Mouse (Mus musculus) stomach, postnatal 0 days (tissue): ENCODE measurements around the gene Nipal4. TPM values are rescaled to one million over a fixed set of nuclear protein-coding genes. Genes with fewer than 3 reads are reported as not detected.

Experiments
- ATAC-seq: fragments of 200-750 bp; cut with Nextera tagmentation; 2 replicates; pipeline ENCODE4 v1.8.0; 2017; ENCODE audit not compliant: low FRiP score, low TSS enrichment
- DNase-seq: peaks from one replicate; pipeline ENCODE4 v3.0.0-alpha.2; 2016; ENCODE audit warnings: low spot score
- H3K27ac ChIP-seq: fragments of 300-500 bp; sonication (generic); replicated peaks from 2 replicates; pipeline ENCODE4 v1.5.1; 2014; ENCODE audit warnings: mild to moderate bottlenecking, control low read depth
- H3K27me3 ChIP-seq: fragments of 300-500 bp; sonication (generic); 2 replicates; pipeline ENCODE4 v1.6.1; 2014; ENCODE audit warnings: low read length; ENCODE audit not compliant: control insufficient read depth, insufficient read depth
- H3K36me3 ChIP-seq: fragments of 300-500 bp; sonication (generic); 2 replicates; pipeline ENCODE4 v1.6.1; 2014; ENCODE audit warnings: low read length, mixed read lengths; ENCODE audit not compliant: control insufficient read depth, insufficient read depth
- H3K4me1 ChIP-seq: fragments of 300-500 bp; sonication (generic); replicated peaks from 2 replicates; pipeline ENCODE4 v1.6.1; 2014; ENCODE audit warnings: antibody characterized with exemption; ENCODE audit not compliant: control insufficient read depth, insufficient read depth
- H3K4me2 ChIP-seq: fragments of 300-500 bp; sonication (generic); replicated peaks from 2 replicates; pipeline ENCODE4 v1.6.1; 2014; ENCODE audit warnings: low read depth, mild to moderate bottlenecking, control low read depth, moderate library complexity
- H3K4me3 ChIP-seq: fragments of 300-500 bp; sonication (generic); 2 replicates; pipeline ENCODE4 v1.5.1; 2014; ENCODE audit warnings: low read depth, low read length, control low read depth
- H3K9ac ChIP-seq: fragments of 300-500 bp; sonication (generic); 2 replicates; pipeline ENCODE4 v1.6.1; 2014; ENCODE audit warnings: mild to moderate bottlenecking, low read length, control low read depth, mixed read lengths
- H3K9me3 ChIP-seq: fragments of 300-500 bp; sonication (generic); 2 replicates; pipeline ENCODE4 v1.6.1; 2016; ENCODE audit warnings: low read length; ENCODE audit not compliant: control insufficient read depth
- CTCF ChIP-seq: IDR thresholded peaks from 2 replicates; pipeline ENCODE4 v1.5.1; 2016; ENCODE audit warnings: antibody characterized with exemption, low read depth, mild to moderate bottlenecking, moderate library complexity
- EP300 ChIP-seq: optimal IDR thresholded peaks from 2 replicates; pipeline ENCODE3; 2016; ENCODE audit warnings: antibody characterized with exemption
- WGBS: fragments of 180-500 bp; shearing (Covaris S2); extraction: QIAGEN DNeasy Blood & Tissue Kit; methylation state at CpG from one replicate; pipeline ENCODE4 v1.1.7; 2014; 5-methylcytosine and 5-hydroxymethylcytosine counted together
- polyA plus RNA-seq: library from polyadenylated mRNA; unstranded; fragments of >200 nt; fragmentation: Nextera tagmentation; extraction: Ambion mirVana; gene quantifications from 2 replicates; pipeline ENCODE4 v1.2.1, GENCODE M21; 2015

Nipal4 gene
- polyA plus RNA-seq, 1 experiment from 2014 or later, result 30.0 TPM

- no peaks in the 10 kb centered on the region for H3K9me3 ChIP-seq
- WGBS, result 63% methylated on average over 10 of the region's 10 CpGs
- no peaks in the 10 kb centered on the region for H3K4me1 ChIP-seq
- no peak overlapping the region for H3K9ac ChIP-seq
- no peaks in the 10 kb centered on the region for H3K36me3 ChIP-seq
- ATAC-seq (peak; percentile 38; the same call in 1 of the 2 replicates), DNase-seq (no peak)
- peak overlapping the region; percentile 86 for H3K27ac ChIP-seq
- H3K4me2 ChIP-seq, result no peak overlapping the region
- no peak overlapping the region for H3K4me3 ChIP-seq
- H3K27me3 ChIP-seq, result no peaks in the 10 kb centered on the region
- peak; percentile 26 for TF ChIP-seq EP300
- no peak for TF ChIP-seq CTCF
These were observed 11.1 kb upstream of the Nipal4 start for GRCm38 (mm10) chr11:46177246-46178043.

- H3K4me1 ChIP-seq, result no peaks in the 10 kb centered on the region
- H3K27me3 ChIP-seq, result no peaks in the 10 kb centered on the region
- WGBS, result 78% methylated on average over 6 of the region's 6 CpGs
- no peak for TF ChIP-seq EP300
- no peak for TF ChIP-seq CTCF
- ATAC-seq (no peak), DNase-seq (no peak)
- H3K36me3 ChIP-seq, result no peaks in the 10 kb centered on the region
- H3K4me2 ChIP-seq, result no peak overlapping the region
- H3K4me3 ChIP-seq, result no peak overlapping the region
- H3K9ac ChIP-seq, result no peak overlapping the region
- H3K9me3 ChIP-seq, result no peaks in the 10 kb centered on the region
- peak overlapping the region; percentile 86 for H3K27ac ChIP-seq
These were observed 9.8 kb upstream of the Nipal4 start for GRCm38 (mm10) chr11:46176155-46176554.

DNA sequence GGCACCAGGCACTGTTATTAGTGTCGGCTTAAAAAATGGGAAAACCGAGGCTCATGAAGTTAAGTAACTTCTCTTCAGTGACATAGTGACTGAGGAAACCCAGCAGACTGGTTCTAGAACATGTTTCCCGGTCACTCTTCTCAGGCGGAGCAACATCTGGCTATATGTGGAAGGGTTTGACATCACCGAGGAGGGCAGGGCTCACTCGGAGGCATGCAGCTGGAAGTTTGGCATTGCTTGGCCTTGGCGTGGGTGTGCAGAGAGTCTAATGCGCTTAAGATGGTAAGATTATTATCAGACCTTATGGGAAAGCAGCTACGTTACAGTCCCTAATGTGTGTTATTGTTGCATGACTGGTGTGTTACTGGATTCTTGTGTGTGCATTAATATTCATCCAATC lies 5.8 kb upstream of the Nipal4 start:
- Histone ChIP-seq H3K27me3 (no peaks in the 10 kb centered on the region), H3K4me3 (no peak overlapping the region), H3K36me3 (no peaks in the 10 kb centered on the region), H3K27ac (no peak overlapping the region), H3K9ac (no peak overlapping the region), H3K4me2 (no peak overlapping the region), H3K4me1 (no peaks in the 10 kb centered on the region), H3K9me3 (no peaks in the 10 kb centered on the region)
- TF ChIP-seq CTCF, result no peak
- TF ChIP-seq EP300, result no peak
- DNase-seq, result no peak
- ATAC-seq, result no peak
- WGBS, result 85% methylated on average over 9 of the region's 9 CpGs

- no peaks in the 10 kb centered on the region for H3K27me3 ChIP-seq
- 65% methylated on average over 3 of the region's 3 CpGs for WGBS
- H3K4me3 ChIP-seq, result no peak overlapping the region
- H3K4me1 ChIP-seq, result 0 out of 2 replicates have a peak, but pooled peaks cover 2% of the 10 kb centered on the region
- no peaks in the 10 kb centered on the region for H3K36me3 ChIP-seq
- H3K4me2 ChIP-seq, result no peak overlapping the region
- no peak overlapping the region for H3K9ac ChIP-seq
- DNase-seq (no peak), ATAC-seq (no peak)
- no peaks in the 10 kb centered on the region for H3K9me3 ChIP-seq
- no peak overlapping the region for H3K27ac ChIP-seq
- peak; percentile 27; the same call in 1 of the 2 replicates for TF ChIP-seq CTCF
- TF ChIP-seq EP300, result no peak
These were observed 3.6 kb upstream of the Nipal4 start for GRCm38 (mm10) chr11:46169908-46170307.

- no peaks in the 10 kb centered on the region for H3K27me3 ChIP-seq
- H3K4me2 ChIP-seq, result no peak overlapping the region
- H3K4me3 ChIP-seq, result no peak overlapping the region
- DNase-seq (no peak), ATAC-seq (no peak)
- H3K36me3 ChIP-seq, result no peaks in the 10 kb centered on the region
- no peak overlapping the region for H3K27ac ChIP-seq
- H3K4me1 ChIP-seq, result 0 out of 2 replicates have a peak, but pooled peaks cover 2% of the 10 kb centered on the region
- H3K9me3 ChIP-seq, result no peaks in the 10 kb centered on the region
- H3K9ac ChIP-seq, result no peak overlapping the region
- WGBS, result 66% methylated on average over 7 of the region's 7 CpGs
- no peak for TF ChIP-seq CTCF
- no peak for TF ChIP-seq EP300
These were observed 2.2 kb upstream of the Nipal4 start for GRCm38 (mm10) chr11:46168506-46168905.

DNA sequence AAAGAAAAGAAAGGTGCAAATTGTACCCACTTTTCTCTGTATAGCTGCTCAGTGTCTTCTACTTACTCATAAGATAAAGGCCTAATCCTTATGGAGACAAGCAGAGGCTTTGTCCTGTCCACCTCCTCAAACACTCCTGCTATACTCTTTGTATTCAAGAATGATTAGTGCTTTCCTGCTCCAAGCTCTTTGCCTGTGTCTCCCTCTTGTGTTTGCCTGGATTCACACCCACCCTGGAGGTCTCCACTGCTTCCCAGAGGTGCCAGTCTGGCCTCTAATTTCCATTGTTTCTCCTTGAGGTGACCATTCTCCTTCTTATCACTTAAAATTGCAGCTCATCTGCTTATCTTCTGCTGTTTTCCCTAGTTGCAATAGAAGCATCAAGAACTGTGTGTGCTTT lies 8.8 kb downstream of the Nipal4 start:
- Histone ChIP-seq H3K36me3 (no peaks in the 10 kb centered on the region), H3K9ac (no peak overlapping the region), H3K27me3 (no peaks in the 10 kb centered on the region), H3K9me3 (no peaks in the 10 kb centered on the region), H3K27ac (no peak overlapping the region), H3K4me3 (no peak overlapping the region), H3K4me1 (no peaks in the 10 kb centered on the region), H3K4me2 (no peak overlapping the region)
- TF ChIP-seq EP300 (no peak), CTCF (peak; percentile 58)
- DNase-seq (no peak), ATAC-seq (no peak)
